Mouse (Mus musculus) liver, embryonic 15.5 days (tissue): ENCODE results near the gene H2al1g. TPM values are rescaled to one million over a fixed set of nuclear protein-coding genes. Genes with fewer than 3 reads are reported as not detected.

Experiments
- polyA plus RNA-seq: library from polyadenylated mRNA; unstranded; fragments of >200 nt; fragmentation: Nextera tagmentation; extraction: Ambion mirVana; gene quantifications from 2 replicates; pipeline ENCODE4 v1.2.1, GENCODE M21; 2015

H2al1g gene
- polyA plus RNA-seq, 1 experiment from 2014 or later: not detected

Other genes starting within 250 kb of the H2al1g start
- gene H2al1a, start 19.0 kb upstream of the H2al1g start, polyA plus RNA-seq: not detected in 2 replicates
- gene H2al1b, start 15.8 kb upstream of the H2al1g start, polyA plus RNA-seq: not detected in 2 replicates
- not detected in 2 replicates for gene H2al1c, start 12.6 kb upstream of the H2al1g start, polyA plus RNA-seq
- gene H2al1d, start 9.4 kb upstream of the H2al1g start, polyA plus RNA-seq: not detected in 2 replicates
- not detected in 2 replicates for gene H2al1e, start 6.3 kb upstream of the H2al1g start, polyA plus RNA-seq
- not detected in 2 replicates for gene H2al1f, start 3.1 kb upstream of the H2al1g start, polyA plus RNA-seq
- not detected in 2 replicates for gene H2al1h, start 3.2 kb downstream of the H2al1g start, polyA plus RNA-seq
- gene H2al1i, start 6.4 kb downstream of the H2al1g start, polyA plus RNA-seq: not detected in 2 replicates
- not detected in 2 replicates for gene H2al1j, start 9.6 kb downstream of the H2al1g start, polyA plus RNA-seq